Mouse (Mus musculus) heart, postnatal 36 days (tissue): ENCODE measurements around the gene Nutm2. TPM values are rescaled to one million over a fixed set of nuclear protein-coding genes. Genes with fewer than 3 reads are reported as not detected.
"Not testable (repeated sequence)": the region's sequence is repeated elsewhere in the genome, so short reads cannot be mapped to it uniquely, and the experiment has no call there.

Source experiments
- DNase-seq, 2 experiments: peaks; one replicate each; pipeline ENCODE4 v3.0.0; 2021 to 2022
- intact Hi-C: fragments of 180-260 bp; cut with DNase I; formaldehyde crosslinking; loops from one replicate; pipeline ENCODE4 v1.15.1; 2025
- total RNA-seq, 2 experiments: library from RNA; stranded (reverse); gene quantifications; 2 replicates each; pipeline ENCODE4 v1.2.3; 2021

Gene Nutm2
- total RNA-seq = not detected

GRCm38 (mm10) chr13:50467007-50467406 lies at the start of gene Nutm2:
TSS of gene Nutm2 (plus strand) at chr13:50467307.
- intact Hi-C loops = no loop called here
- no peak for DNase-seq

- peak; percentile 68 to 70 for DNase-seq
- intact Hi-C loops = no loop called here
Measured at GRCm38 (mm10) chr13:50417389-50418183, 49.5 kb upstream of the Nutm2 start, which contains the start of gene Fbxw17. TSS of gene Fbxw17 (plus strand) at chr13:50417864.

- intact Hi-C loops = no loop called here
- DNase-seq = no peak
Measured at GRCm38 (mm10) chr13:50418421-50418820, 48.7 kb upstream of the Nutm2 start.

GRCm38 (mm10) chr13:50423625-50424209 lies 43.4 kb upstream of the Nutm2 start:
- no peak for DNase-seq
- intact Hi-C loops = no loop called here

- no peak for DNase-seq
- intact Hi-C loops = no loop called here
Measured at GRCm38 (mm10) chr13:50424517-50424916, 42.6 kb upstream of the Nutm2 start.

GRCm38 (mm10) chr13:50426686-50427085 lies 40.4 kb upstream of the Nutm2 start:
- intact Hi-C loops = no loop called here
- no peak for DNase-seq

- intact Hi-C loops = no loop called here
- no peak for DNase-seq
Measured at GRCm38 (mm10) chr13:50443812-50444211, 23.3 kb upstream of the Nutm2 start, which contains the start of gene Gm47429. TSS of gene Gm47429 (minus strand) at chr13:50443912.

GRCm38 (mm10) chr13:50445261-50445660 lies 21.8 kb upstream of the Nutm2 start:
- no peak for DNase-seq
- intact Hi-C loops = no loop called here

- DNase-seq, intact Hi-C loops: not testable (repeated sequence)
Measured at GRCm38 (mm10) chr13:50452266-50452665, 14.8 kb upstream of the Nutm2 start.

GRCm38 (mm10) chr13:50453426-50453825 lies 13.7 kb upstream of the Nutm2 start:
- DNase-seq = no peak
- intact Hi-C loops = no loop called here

- intact Hi-C loops, DNase-seq: not testable (repeated sequence)
Measured at GRCm38 (mm10) chr13:50460433-50460832, 6.7 kb upstream of the Nutm2 start.

- no peak for DNase-seq
Measured at GRCm38 (mm10) chr13:50464621-50465562, 2.2 kb upstream of the Nutm2 start.

GRCm38 (mm10) chr13:50488510-50488909 lies 21.4 kb downstream of the Nutm2 start:
- intact Hi-C loops, DNase-seq: not testable (repeated sequence)

More at GRCm38 (mm10) chr13:50464621-50465562, 2.2 kb upstream of the Nutm2 start:
- intact Hi-C loops = no loop called here

- intact Hi-C loops, DNase-seq: not testable (repeated sequence)
Measured at GRCm38 (mm10) chr13:50510470-50511343, 43.6 kb downstream of the Nutm2 start.

Other genes with a start within 250 kb of the Nutm2 start
- gene Gm906, start 217.0 kb upstream of the Nutm2 start, total RNA-seq = not detected
- 1 to 10 TPM; 5.3 to 6.2 TPM for gene Fbxw17, start 49.4 kb upstream of the Nutm2 start, total RNA-seq
- gene Gm47429, start 23.4 kb upstream of the Nutm2 start, total RNA-seq = not detected
- gene Gm904, start 175.9 kb downstream of the Nutm2 start, total RNA-seq = not detected
- not detected for gene Gm8765, start 231.0 kb downstream of the Nutm2 start, total RNA-seq